Mouse (Mus musculus): ENCODE results near the gene Tnip2. TPM values are rescaled to one million over a fixed set of nuclear protein-coding genes. Genes with fewer than 3 reads are reported as not detected.

Tnip2 gene
- polyA plus RNA-seq, 1 experiment, result 27.3 TPM

DNA sequence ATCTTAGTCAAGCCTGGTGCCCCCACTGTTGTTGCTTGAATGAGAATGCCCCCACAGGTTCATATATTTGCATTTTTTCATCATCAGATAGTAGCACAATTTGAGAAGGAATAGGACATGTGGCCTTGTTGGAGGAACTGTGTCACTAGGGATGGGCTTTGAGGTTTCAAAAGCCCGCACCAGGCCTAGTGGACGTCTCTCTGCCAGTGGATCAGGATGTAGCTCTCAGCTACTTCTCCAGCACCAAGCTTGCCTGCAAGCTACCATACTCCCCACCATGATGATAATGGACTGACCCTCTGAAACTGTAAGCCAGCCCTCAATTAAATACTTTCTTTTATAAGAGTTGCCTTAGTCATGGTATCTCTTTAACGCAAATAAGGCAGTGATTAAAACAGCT is 1.3 kb downstream of the Tnip2 start:
- TF ChIP-seq CTCF (IDR thresholded peaks at IDR 0.05; ENCODE audit: extremely low read depth, insufficient read depth, low read length), result no peak
- TF ChIP-seq POLR2A (IDR thresholded peaks at IDR 0.05; ENCODE audit: extremely low read depth, insufficient read depth, low read length), result no peak
- Histone ChIP-seq H3K27ac (ENCODE audit: insufficient read depth, low read length) (no peak overlapping the region), H3K4me3 (ENCODE audit: insufficient read depth, low read length) (no peak overlapping the region; the same call in 1 of the 2 replicates), H3K4me1 (ENCODE audit: control insufficient read depth, insufficient read depth, low read length) (no peaks in the 10 kb centered on the region)

DNA sequence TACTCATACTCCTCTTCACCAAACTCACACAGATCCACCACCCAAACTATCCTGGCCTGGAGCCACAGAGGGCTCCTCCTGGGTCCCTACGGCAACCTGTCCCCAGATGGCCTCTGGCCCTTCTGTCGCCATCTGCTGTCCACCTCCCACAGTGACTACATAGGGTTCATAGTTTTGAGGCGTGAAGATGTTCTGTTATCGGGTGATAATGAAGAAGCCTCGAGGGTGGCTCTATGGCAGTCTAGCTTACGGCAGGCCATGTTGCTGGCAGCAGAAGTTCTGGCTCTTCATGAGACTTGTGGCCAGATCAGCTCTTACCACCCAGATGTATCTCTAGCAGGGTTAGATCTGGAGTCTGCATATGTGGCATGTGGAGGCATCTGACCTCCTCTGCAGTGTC is 11.0 kb downstream of the Tnip2 start:
- H3K27ac ChIP-seq (ENCODE audit: insufficient read depth, low read length), result no peak overlapping the region
- no peak overlapping the region for H3K4me3 ChIP-seq (ENCODE audit: insufficient read depth, low read length)
- 0 out of 2 replicates have a peak, but pooled peaks cover 2% of the 10 kb centered on the region for H3K4me1 ChIP-seq (ENCODE audit: control insufficient read depth, insufficient read depth, low read length)
- TF ChIP-seq CTCF (IDR thresholded peaks at IDR 0.05; ENCODE audit: extremely low read depth, insufficient read depth, low read length), result no peak
- no peak for TF ChIP-seq POLR2A (IDR thresholded peaks at IDR 0.05; ENCODE audit: extremely low read depth, insufficient read depth, low read length)

DNA sequence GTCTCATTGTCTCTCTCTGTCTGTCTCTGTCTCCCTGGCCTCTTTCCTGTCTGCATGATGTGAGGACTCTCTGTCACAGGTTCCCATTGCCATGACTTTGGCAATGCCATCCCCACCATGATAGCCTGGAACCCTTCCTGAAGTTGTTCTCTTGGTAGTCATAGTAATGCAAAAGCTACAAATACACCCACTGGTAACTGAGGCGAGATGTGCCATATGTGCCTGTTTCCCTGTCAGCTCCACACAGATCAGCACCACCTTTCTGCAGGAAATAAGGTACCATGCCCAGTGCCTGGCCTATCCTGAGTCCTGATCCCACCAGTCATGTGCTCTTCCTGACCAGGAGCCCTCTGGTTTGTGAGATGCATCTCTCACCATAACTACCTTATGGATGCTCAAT is 11.4 kb downstream of the Tnip2 start:
- Histone ChIP-seq H3K4me1 (ENCODE audit: control insufficient read depth, insufficient read depth, low read length) (0 out of 2 replicates have a peak, but pooled peaks cover 2% of the 10 kb centered on the region), H3K27ac (ENCODE audit: insufficient read depth, low read length) (no peak overlapping the region), H3K4me3 (ENCODE audit: insufficient read depth, low read length) (no peak overlapping the region)
- TF ChIP-seq POLR2A (IDR thresholded peaks at IDR 0.05; ENCODE audit: extremely low read depth, insufficient read depth, low read length) (no peak), CTCF (IDR thresholded peaks at IDR 0.05; ENCODE audit: extremely low read depth, insufficient read depth, low read length) (no peak)

DNA sequence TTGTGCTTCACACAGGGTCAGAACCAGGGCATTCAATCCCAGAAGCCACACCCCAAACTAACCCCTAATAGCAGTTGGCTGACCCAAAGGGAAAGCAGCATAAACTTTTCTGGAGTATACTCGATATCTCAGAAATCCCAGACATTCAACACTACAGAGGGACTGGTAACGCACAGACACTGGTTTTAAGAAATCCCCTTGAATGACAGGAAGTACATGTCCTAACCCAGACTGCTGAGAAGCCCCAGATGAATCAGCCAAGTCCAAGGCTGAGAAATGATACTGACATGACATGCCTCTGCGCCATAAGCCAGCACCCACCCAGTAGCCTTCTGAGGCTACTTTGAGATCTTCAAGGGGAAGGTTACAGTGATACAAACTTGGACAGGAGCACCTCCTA is 12.2 kb downstream of the Tnip2 start:
- TF ChIP-seq POLR2A (IDR thresholded peaks at IDR 0.05; ENCODE audit: extremely low read depth, insufficient read depth, low read length) (no peak), CTCF (IDR thresholded peaks at IDR 0.05; ENCODE audit: extremely low read depth, insufficient read depth, low read length) (no peak)
- no peak overlapping the region for H3K27ac ChIP-seq (ENCODE audit: insufficient read depth, low read length)

DNA sequence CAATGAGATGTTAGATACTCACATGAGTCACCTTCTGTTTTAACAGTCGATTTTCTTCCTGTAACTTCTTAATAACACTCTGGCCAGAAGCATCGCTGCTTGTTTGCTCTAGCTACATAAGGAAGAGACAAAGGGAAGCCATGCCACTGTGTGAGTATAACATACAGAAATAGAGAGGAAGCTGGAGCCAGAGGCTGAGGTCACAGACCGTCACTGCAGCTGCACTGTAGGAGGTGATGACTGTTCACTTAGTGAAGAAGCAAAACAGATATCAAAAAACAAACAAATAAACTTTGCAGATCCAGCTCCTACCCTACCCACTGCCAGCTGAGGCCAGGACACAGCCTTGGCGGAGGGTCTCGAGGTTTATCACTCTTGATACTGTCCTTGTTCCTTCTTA is 12.9 kb downstream of the Tnip2 start:
- TF ChIP-seq POLR2A (IDR thresholded peaks at IDR 0.05; ENCODE audit: extremely low read depth, insufficient read depth, low read length) (no peak), CTCF (IDR thresholded peaks at IDR 0.05; ENCODE audit: extremely low read depth, insufficient read depth, low read length) (no peak)
- H3K27ac ChIP-seq (ENCODE audit: insufficient read depth, low read length), result no peak overlapping the region
- H3K4me3 ChIP-seq (ENCODE audit: insufficient read depth, low read length), result no peak overlapping the region
- 0 out of 2 replicates have a peak, but pooled peaks cover 2% of the 10 kb centered on the region for H3K4me1 ChIP-seq (ENCODE audit: control insufficient read depth, insufficient read depth, low read length)

More for the DNA sequence above, 12.2 kb downstream of the Tnip2 start:
- H3K4me1 ChIP-seq (ENCODE audit: control insufficient read depth, insufficient read depth, low read length), result 0 out of 2 replicates have a peak, but pooled peaks cover 2% of the 10 kb centered on the region
- no peak overlapping the region for H3K4me3 ChIP-seq (ENCODE audit: insufficient read depth, low read length)

DNA sequence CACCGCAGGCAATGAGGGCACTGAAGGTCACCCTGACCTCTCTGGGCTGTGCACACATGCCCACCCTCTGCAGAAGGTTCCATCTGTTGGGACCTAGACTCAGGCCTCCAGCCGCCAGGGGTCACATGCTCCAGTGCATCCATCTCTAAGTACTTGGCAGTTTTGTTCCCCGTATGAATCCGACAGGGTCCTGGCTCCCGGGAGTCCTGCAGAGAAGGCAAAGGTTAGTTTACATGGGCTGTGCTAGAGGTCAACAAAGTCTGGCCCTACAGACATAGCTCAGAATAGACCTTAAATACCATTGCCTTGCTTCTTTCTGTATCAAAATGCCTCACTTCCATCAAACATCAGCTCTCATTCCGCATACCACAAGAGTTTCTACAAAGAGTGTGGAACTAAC is 17.0 kb downstream of the Tnip2 start:
- TF ChIP-seq CTCF (IDR thresholded peaks at IDR 0.05; ENCODE audit: extremely low read depth, insufficient read depth, low read length) (no peak), POLR2A (IDR thresholded peaks at IDR 0.05; ENCODE audit: extremely low read depth, insufficient read depth, low read length) (no peak)
- Histone ChIP-seq H3K4me3 (ENCODE audit: insufficient read depth, low read length) (no peak overlapping the region), H3K4me1 (ENCODE audit: control insufficient read depth, insufficient read depth, low read length) (no peaks in the 10 kb centered on the region), H3K27ac (ENCODE audit: insufficient read depth, low read length) (no peak overlapping the region)

DNA sequence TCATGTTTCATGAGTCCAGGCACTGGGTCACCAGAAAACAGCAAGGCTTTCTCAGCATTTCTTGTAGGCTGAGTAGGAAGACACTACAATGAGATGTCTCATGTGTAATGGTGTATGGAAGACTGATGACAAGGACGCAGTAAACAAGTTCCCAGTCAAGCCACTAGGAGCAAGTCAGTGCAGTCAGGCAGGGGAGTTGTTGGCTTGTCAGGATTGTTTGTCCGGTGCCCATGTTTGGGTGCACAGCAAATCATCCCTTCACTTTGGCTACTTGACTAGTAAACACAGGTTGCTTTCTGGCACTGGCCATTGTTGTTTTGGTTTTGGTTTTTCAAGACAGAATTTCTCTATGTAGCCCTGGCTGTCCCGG is 24.4 kb downstream of the Tnip2 start:
- Histone ChIP-seq H3K4me1 (ENCODE audit: control insufficient read depth, insufficient read depth, low read length) (peaks cover 5% of the 10 kb centered on the region; the same call in 1 of the 2 replicates), H3K4me3 (ENCODE audit: insufficient read depth, low read length) (no peak overlapping the region), H3K27ac (ENCODE audit: insufficient read depth, low read length) (no peak overlapping the region)
- TF ChIP-seq POLR2A (IDR thresholded peaks at IDR 0.05; ENCODE audit: extremely low read depth, insufficient read depth, low read length) (no peak), CTCF (IDR thresholded peaks at IDR 0.05; ENCODE audit: extremely low read depth, insufficient read depth, low read length) (no peak)

DNA sequence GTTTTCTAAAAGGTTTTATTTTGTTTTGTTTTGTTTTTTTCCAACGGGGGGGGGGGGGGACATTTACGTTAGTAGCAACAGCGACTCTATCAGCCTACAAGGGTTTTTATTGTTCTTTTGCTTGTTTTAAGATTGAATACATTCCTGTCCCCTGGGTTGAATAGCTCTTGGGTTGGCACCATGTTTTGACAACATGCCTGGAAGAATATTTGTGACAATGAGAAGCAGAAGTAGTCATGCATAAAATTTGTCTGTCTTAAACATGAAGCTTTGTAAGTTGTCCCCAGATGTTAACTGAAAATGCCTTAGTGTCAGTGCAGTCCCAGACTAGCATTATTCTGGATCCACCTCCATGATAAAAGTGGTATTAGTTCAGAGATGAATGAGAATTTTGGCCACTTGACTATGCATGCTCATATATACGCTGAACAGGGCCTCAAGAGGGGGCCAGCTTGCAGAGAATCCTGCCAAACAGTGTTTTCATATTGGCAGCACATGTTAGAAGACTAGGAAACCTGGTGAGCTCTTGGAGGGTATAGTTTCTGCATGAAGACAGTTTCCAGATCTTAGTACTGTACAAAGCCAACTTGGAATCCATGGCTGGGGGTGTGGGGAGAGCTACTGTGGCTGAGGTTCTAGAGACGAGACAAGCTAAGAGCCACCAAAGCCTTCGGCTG is 24.9 kb downstream of the Tnip2 start:
- TF ChIP-seq CTCF (IDR thresholded peaks at IDR 0.05; ENCODE audit: extremely low read depth, insufficient read depth, low read length) (no peak), POLR2A (IDR thresholded peaks at IDR 0.05; ENCODE audit: extremely low read depth, insufficient read depth, low read length) (no peak)
- no peak overlapping the region for H3K27ac ChIP-seq (ENCODE audit: insufficient read depth, low read length)
- no peak overlapping the region for H3K4me3 ChIP-seq (ENCODE audit: insufficient read depth, low read length)

DNA sequence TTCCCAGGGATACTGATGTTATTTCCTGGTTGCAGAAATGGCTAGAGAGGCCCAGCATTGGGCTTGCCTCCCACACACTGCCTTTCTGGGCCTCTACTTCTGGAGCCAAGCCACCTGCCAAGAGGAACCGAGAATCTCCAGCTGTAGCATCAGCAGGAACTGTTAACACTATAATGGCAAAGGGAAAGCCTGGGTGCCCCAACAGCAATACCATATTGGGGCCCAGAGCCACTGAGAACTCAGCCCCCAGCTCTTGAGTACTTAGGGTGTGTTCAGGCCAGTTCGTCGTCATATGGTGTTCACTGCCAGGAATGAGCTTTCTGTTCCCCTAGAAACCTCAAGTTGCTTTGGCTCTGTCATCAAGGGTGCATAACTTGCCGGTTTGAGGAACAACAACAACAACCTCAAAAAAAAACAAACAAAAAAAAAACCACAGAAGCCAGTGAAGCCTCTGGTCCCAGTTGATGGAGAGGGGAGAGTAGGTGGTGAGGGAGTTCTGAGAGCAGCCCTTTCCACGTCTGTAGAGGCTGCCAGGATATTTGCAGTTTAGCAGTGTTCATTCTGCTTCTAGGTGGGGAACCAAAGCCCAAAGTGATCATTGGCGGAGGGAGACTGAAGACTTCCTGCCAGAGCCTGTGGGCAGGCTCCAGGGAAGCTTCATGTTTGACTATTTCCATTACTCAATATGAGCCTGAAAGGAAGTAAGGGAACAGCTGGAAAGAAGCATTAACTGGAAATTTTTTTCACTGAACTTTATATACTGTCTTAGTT is 26.3 kb downstream of the Tnip2 start:
- Histone ChIP-seq H3K27ac (ENCODE audit: insufficient read depth, low read length) (no peak overlapping the region), H3K4me1 (ENCODE audit: control insufficient read depth, insufficient read depth, low read length) (peaks cover 5% of the 10 kb centered on the region; the same call in 1 of the 2 replicates), H3K4me3 (ENCODE audit: insufficient read depth, low read length) (no peak overlapping the region)
- TF ChIP-seq POLR2A (IDR thresholded peaks at IDR 0.05; ENCODE audit: extremely low read depth, insufficient read depth, low read length) (no peak), CTCF (IDR thresholded peaks at IDR 0.05; ENCODE audit: extremely low read depth, insufficient read depth, low read length) (no peak)

More for the DNA sequence above, 24.9 kb downstream of the Tnip2 start:
- H3K4me1 ChIP-seq (ENCODE audit: control insufficient read depth, insufficient read depth, low read length), result peaks cover 5% of the 10 kb centered on the region; the same call in 1 of the 2 replicates

All from cortical plate, adult 2 months (tissue).